Mouse (Mus musculus): ENCODE results near the gene Tnfrsf1a.

Gene Tnfrsf1a

GRCm38 (mm10) chr6:125323547-125323946 lies 25.6 kb upstream of the Tnfrsf1a start:
- DNase-seq (ENCODE audit: low spot score in 2 of 2): no peak

GRCm38 (mm10) chr6:125325337-125325736 lies 23.8 kb upstream of the Tnfrsf1a start:
- no peak for DNase-seq (ENCODE audit: low spot score in 2 of 2)

DNA sequence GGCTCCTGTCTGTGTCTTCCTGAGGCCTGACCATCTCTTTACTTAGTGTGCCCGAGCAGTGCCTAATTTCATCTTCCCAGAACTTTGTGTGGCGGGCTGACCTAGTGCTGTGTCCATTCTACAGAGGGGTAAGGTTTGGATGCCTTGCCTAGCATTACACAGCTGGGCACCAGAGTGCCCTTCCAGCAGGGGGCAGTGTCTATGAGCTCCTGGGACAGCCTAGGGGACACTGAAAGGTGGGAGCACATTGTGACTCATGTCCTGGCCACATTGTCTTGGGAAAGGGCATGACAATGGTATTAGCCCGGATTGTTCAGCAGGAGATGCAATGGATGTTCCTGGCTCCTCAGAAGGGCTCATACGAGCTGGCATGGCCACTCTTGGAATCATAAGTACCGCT lies 20.9 kb upstream of the Tnfrsf1a start:
- no peak for DNase-seq (ENCODE audit: low spot score in 2 of 2)

DNA sequence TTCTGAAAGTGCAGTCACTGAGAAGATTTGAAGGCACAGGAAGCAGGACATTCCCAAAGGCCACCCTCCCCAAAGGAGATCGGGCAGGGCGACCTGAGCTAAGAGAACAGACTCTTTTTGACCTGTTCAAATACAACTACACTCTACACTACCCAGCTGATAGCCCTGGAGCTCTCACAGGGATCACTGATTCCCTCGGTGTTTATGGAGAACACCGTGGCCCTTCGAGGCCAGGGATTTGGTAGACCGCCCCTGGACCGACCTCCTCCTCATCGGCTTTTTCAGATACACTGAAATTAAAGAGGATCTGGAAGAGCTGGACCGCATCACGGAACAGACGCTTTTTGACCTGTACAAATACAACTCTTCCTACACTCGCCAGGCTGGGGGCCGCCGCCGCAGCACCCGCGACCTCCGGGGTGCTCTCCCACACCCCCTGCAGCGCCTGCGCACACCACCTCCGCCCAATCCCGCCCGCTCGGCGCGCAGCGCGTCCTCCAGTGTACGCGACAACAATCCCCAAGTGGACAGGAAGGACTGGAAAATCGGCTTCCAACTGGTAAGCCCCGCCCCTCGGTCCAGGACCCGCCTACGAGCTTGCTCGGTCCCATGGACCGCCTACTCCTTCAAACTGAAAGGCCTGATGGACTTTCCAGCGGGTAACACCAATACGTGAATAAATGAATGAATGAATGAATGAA lies 18.4 kb upstream of the Tnfrsf1a start:
- DNase-seq (ENCODE audit: low spot score in 2 of 2): peak; percentile 41 to 57

GRCm38 (mm10) chr6:125333112-125333899 lies 15.9 kb upstream of the Tnfrsf1a start:
- no peak for DNase-seq (ENCODE audit: low spot score in 2 of 2)

GRCm38 (mm10) chr6:125334356-125334755 lies 14.8 kb upstream of the Tnfrsf1a start:
- no peak for DNase-seq (ENCODE audit: low spot score in 2 of 2)

- no peak for DNase-seq (ENCODE audit: low spot score in 2 of 2)
Observed at GRCm38 (mm10) chr6:125338791-125339660, 10.1 kb upstream of the Tnfrsf1a start.

DNA sequence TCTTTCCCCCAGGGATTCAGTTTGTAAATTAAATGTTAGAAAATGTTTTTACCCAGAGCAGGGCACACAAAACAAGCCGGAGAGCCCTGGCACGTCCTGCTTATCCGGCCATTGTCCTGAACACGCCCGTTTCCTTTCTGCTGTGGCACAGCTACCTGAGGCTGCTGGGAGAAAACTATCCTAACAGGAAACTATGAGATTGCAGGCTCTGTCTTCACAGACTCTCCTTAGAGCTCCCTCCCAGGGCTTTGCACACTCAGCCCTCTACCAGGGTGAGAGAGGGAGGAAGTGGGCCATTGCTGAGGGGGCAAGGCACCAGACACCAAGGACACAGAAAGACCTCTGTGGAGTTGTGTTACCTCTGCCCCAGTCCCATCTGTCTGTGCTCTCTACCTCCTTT lies 8.9 kb upstream of the Tnfrsf1a start:
- no peak for DNase-seq (ENCODE audit: low spot score in 2 of 2)

DNA sequence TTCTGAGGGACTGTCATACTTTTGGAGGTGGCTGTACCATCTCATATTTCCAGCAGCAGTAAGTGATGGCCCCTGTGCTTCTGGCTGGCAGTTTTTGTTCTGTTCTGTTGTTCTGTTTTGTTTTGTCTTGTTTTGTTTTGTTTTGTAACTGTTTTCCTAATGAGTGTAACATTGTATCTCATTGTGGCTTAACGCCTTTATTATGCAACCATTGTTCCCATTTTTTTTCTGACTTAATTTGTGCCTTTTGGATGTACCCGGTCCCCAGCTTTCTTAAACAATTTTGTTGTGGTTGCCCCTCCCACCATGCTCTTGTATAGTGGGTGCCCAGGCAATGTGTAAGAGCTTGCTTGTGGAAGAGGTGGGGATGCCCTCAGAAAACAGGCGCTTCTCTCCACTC lies 7.0 kb upstream of the Tnfrsf1a start:
- no peak for DNase-seq (ENCODE audit: low spot score in 2 of 2)

- DNase-seq (ENCODE audit: low spot score in 2 of 2): no peak
Observed at GRCm38 (mm10) chr6:125344084-125344483, 5.1 kb upstream of the Tnfrsf1a start.

- no peak for DNase-seq (ENCODE audit: low spot score in 2 of 2)
Observed at GRCm38 (mm10) chr6:125344866-125345265, 4.3 kb upstream of the Tnfrsf1a start.

GRCm38 (mm10) chr6:125345625-125346024 lies 3.5 kb upstream of the Tnfrsf1a start:
- DNase-seq (ENCODE audit: low spot score in 2 of 2): no peak

GRCm38 (mm10) chr6:125346029-125346428 lies 3.1 kb upstream of the Tnfrsf1a start:
- no peak for DNase-seq (ENCODE audit: low spot score in 2 of 2)

DNA sequence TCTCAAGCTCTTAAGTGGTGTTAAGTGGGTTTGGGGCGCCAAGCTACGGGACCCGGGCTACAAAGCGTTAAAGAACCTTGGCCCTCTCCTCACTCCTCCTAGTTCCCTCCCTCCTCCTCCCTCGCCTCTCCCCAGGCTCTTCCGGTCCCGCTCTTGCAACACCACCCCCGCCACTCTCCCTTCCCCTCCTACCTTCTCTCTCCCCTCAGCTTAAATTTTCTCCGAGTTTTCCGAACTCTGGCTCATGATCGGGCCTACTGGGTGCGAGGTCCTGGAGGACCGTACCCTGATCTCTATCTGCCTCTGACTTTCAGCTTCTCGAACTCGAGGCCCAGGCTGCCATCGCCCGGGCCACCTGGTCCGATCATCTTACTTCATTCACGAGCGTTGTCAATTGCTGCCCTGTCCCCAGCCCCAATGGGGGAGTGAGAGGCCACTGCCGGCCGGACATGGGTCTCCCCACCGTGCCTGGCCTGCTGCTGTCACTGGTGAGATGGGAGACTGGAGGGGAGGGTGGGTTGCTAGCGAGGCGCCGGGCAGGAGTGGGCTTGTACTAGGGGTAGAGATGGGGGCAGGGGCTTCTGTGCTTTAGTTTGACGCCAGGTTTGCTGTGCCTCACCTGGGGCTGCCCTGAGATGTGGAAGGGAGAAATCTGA lies 541 bp downstream of the Tnfrsf1a start:
- DNase-seq (ENCODE audit: low spot score in 2 of 2): no peak

GRCm38 (mm10) chr6:125350231-125350994 lies 1.3 kb downstream of the Tnfrsf1a start:
- no peak for DNase-seq (ENCODE audit: low spot score in 2 of 2)

DNA sequence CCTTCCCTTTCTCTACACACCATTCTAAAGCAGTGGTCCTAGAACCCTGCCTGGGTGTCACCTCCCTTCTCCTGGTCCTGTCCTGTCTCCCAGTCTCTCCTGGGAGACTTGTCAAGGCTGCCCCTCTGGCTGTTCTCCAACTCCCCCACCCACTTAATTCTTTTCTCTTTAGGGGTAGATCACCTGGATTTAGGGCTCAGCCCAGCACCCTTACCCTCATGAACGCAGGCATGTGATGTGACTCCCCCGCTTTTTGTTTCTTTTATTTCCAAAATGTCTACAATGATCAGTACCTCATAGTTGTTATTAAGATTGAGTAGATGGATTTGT lies 1.8 kb downstream of the Tnfrsf1a start:
- DNase-seq (ENCODE audit: low spot score in 2 of 2): no peak

- no peak for DNase-seq (ENCODE audit: low spot score in 2 of 2)
Observed at GRCm38 (mm10) chr6:125351368-125352045, 2.3 kb downstream of the Tnfrsf1a start.

- DNase-seq (ENCODE audit: low spot score in 2 of 2): no peak
Observed at GRCm38 (mm10) chr6:125352046-125352384, 2.9 kb downstream of the Tnfrsf1a start.

GRCm38 (mm10) chr6:125352811-125353210 lies 3.6 kb downstream of the Tnfrsf1a start:
- DNase-seq (ENCODE audit: low spot score in 2 of 2): no peak

GRCm38 (mm10) chr6:125353221-125353620 lies 4.1 kb downstream of the Tnfrsf1a start:
- no peak for DNase-seq (ENCODE audit: low spot score in 2 of 2)

GRCm38 (mm10) chr6:125353655-125354054 lies 4.5 kb downstream of the Tnfrsf1a start:
- no peak for DNase-seq (ENCODE audit: low spot score in 2 of 2)

Data from frontal cortex, postnatal 25 days (tissue).